Mouse (Mus musculus) thymus, postnatal 36 days (tissue): ENCODE data around the gene Tcte1.

Experiments used
- DNase-seq, 2 experiments: peaks; one replicate each; pipeline ENCODE4 v3.0.0; 2022; ENCODE audit warnings: mixed read lengths in 2 of 2

The Tcte1 gene

GRCm38 (mm10) chr17:45523263-45523662 lies at the start of gene Tcte1:
Gene Tcte1, plus strand, starts transcription at chr17:45523434.
- peak; percentile 54 to 70 for DNase-seq

- no peak for DNase-seq
These were observed 49.6 kb upstream of the Tcte1 start for GRCm38 (mm10) chr17:45473667-45474066.

- no peak for DNase-seq
These were observed 49.1 kb upstream of the Tcte1 start for GRCm38 (mm10) chr17:45474146-45474545.

GRCm38 (mm10) chr17:45474669-45475465 lies 48.4 kb upstream of the Tcte1 start, which contains the start of gene Spats1:
Gene Spats1, minus strand, starts transcription at chr17:45475415.
- DNase-seq, result peak; percentile 56 to 79

GRCm38 (mm10) chr17:45478234-45478825 lies 44.9 kb upstream of the Tcte1 start:
- peak; percentile 86 to 91 for DNase-seq

- DNase-seq, result peak; percentile 70 to 71
These were observed 42.8 kb upstream of the Tcte1 start for GRCm38 (mm10) chr17:45480429-45480828.

GRCm38 (mm10) chr17:45485581-45485980 lies 37.7 kb upstream of the Tcte1 start:
- DNase-seq, result no peak

- peak; percentile 75 to 83 for DNase-seq
These were observed 36.0 kb upstream of the Tcte1 start for GRCm38 (mm10) chr17:45487216-45487615.

- DNase-seq, result peak; percentile 81 to 89
These were observed 34.6 kb upstream of the Tcte1 start for GRCm38 (mm10) chr17:45488321-45489254.

GRCm38 (mm10) chr17:45489736-45490135 lies 33.5 kb upstream of the Tcte1 start:
- DNase-seq, result no peak

GRCm38 (mm10) chr17:45490532-45491154 lies 32.6 kb upstream of the Tcte1 start:
- no peak for DNase-seq

GRCm38 (mm10) chr17:45495398-45495797 lies 27.8 kb upstream of the Tcte1 start:
- no peak for DNase-seq

- DNase-seq, result no peak
These were observed 24.8 kb upstream of the Tcte1 start for GRCm38 (mm10) chr17:45498397-45498796.

GRCm38 (mm10) chr17:45499516-45499915 lies 23.7 kb upstream of the Tcte1 start:
- no peak for DNase-seq

GRCm38 (mm10) chr17:45500981-45501380 lies 22.3 kb upstream of the Tcte1 start:
- no peak for DNase-seq

- no peak for DNase-seq
These were observed 20.9 kb upstream of the Tcte1 start for GRCm38 (mm10) chr17:45502324-45502723.

GRCm38 (mm10) chr17:45503301-45503973 lies 19.8 kb upstream of the Tcte1 start:
- DNase-seq, result no peak

- no peak for DNase-seq
These were observed 17.2 kb upstream of the Tcte1 start for GRCm38 (mm10) chr17:45505941-45506465.

GRCm38 (mm10) chr17:45506700-45507189 lies 16.5 kb upstream of the Tcte1 start, which contains the start of gene Aars2:
Gene Aars2, plus strand, starts transcription at chr17:45506841.
- DNase-seq, result peak; percentile 95 to 97

GRCm38 (mm10) chr17:45510871-45511270 lies 12.4 kb upstream of the Tcte1 start:
- no peak for DNase-seq

GRCm38 (mm10) chr17:45511757-45512156 lies 11.5 kb upstream of the Tcte1 start:
- DNase-seq, result no peak
